Mouse (Mus musculus) liver, adult (tissue): Measurements from ENCODE around the gene Pacrg.

Experiments
- GATA4 ChIP-seq: IDR thresholded peaks from 2 replicates; pipeline ENCODE4 v1.6.1; 2014; ENCODE audit warnings: mild to moderate bottlenecking, low read length; ENCODE audit not compliant: insufficient replicate concordance

The Pacrg gene

GRCm38 (mm10) chr17:10365501-10366482 is 474.3 kb downstream of the Pacrg start:
- TF ChIP-seq GATA4 = no peak

GRCm38 (mm10) chr17:10363151-10363550 is 477.0 kb downstream of the Pacrg start:
- no peak for TF ChIP-seq GATA4

- no peak for TF ChIP-seq GATA4
These were observed 478.2 kb downstream of the Pacrg start for GRCm38 (mm10) chr17:10361882-10362291.

GRCm38 (mm10) chr17:10360738-10361137 is 479.4 kb downstream of the Pacrg start:
- no peak for TF ChIP-seq GATA4

GRCm38 (mm10) chr17:10359466-10359865 is 480.6 kb downstream of the Pacrg start:
- peak; percentile 98 for TF ChIP-seq GATA4

- TF ChIP-seq GATA4 = no peak
These were observed 482.8 kb downstream of the Pacrg start for GRCm38 (mm10) chr17:10357348-10357747.

DNA sequence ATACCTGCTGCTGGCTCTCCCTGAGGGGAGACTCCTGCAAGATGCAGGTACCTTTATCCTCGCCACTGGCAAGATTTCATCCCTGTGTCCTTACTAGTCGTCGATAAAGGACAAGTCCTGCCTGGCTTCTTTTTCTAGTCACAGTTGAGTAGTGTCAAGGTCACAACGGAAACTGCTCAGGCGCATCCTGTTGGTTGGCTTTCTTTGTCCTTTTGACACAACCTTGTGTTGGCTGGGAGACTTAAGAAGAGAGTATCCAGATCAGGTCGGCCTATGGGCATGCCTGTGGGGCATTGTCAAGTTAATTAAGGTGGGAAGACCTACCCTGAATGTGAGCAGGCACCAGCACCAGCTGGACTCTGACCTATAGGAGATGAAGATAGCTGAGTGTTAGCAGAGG is 483.8 kb downstream of the Pacrg start:
- no peak for TF ChIP-seq GATA4

- no peak for TF ChIP-seq GATA4
These were observed 484.4 kb downstream of the Pacrg start for GRCm38 (mm10) chr17:10355746-10356145.
